Mouse (Mus musculus): Measurements from ENCODE around the gene Ttll4. TPM values are rescaled to one million over a fixed set of nuclear protein-coding genes. Genes with fewer than 3 reads are reported as not detected.

Ttll4 gene
- 10 to 100 TPM; 11.1 to 70.9 (median 39.0) TPM for total RNA-seq (2018; cell fraction: chromatin; rRNA removed)
- 1 to 10 TPM; 1.9 to 7.2 (median 3.8) TPM for total RNA-seq (2018; cell fraction: cytosol; rRNA removed)
- 10 to 100 TPM in 20 of 26 experiments, 1 to 10 TPM in 6; 8.0 to 42.4 (median 19.6) TPM for total RNA-seq (2018; cell fraction: nucleus; rRNA removed)
- polyA plus RNA-seq (2018): 3.0 to 5.5 TPM (median 3.7 TPM) in 3 replicates

GRCm38 (mm10) chr1:74661448-74662195 lies at the start of gene Ttll4:
Ttll4 (plus strand) TSS chr1:74661745.
- peaks cover 11% of the 10 kb centered on the region; the same call in 1 of the 2 replicates for H3K79me2 ChIP-seq (ENCODE audit: inconsistent target)
- under 1% methylated on average over 62 of the region's 66 CpGs for WGBS (ENCODE audit: missing documents)
- peak within 1 kb of the TSS; percentile 65 for H3K4me3 ChIP-seq (ENCODE audit: inconsistent target)
- H3K27ac ChIP-seq: 0 out of 2 replicates have a peak within 1 kb of the TSS, but pooled peaks have one; percentile 24
- H3K36me3 ChIP-seq (ENCODE audit: inconsistent target): no peaks in the 10 kb centered on the region

GRCm38 (mm10) chr1:74624183-74624582 lies 37.4 kb upstream of the Ttll4 start:
- WGBS (ENCODE audit: missing documents): 100% methylated on average over 1 of the region's 1 CpGs
- Histone ChIP-seq H3K27ac (no peak overlapping the region), H3K36me3 (ENCODE audit: inconsistent target) (no peaks in the 10 kb centered on the region), H3K4me3 (ENCODE audit: inconsistent target) (no peak overlapping the region), H3K79me2 (ENCODE audit: inconsistent target) (no peaks in the 10 kb centered on the region)

- H3K79me2 ChIP-seq (ENCODE audit: inconsistent target): no peaks in the 10 kb centered on the region
- 73% methylated on average over 4 of the region's 4 CpGs for WGBS (ENCODE audit: missing documents)
- no peak overlapping the region for H3K4me3 ChIP-seq (ENCODE audit: inconsistent target)
- no peak overlapping the region for H3K27ac ChIP-seq
- H3K36me3 ChIP-seq (ENCODE audit: inconsistent target): no peaks in the 10 kb centered on the region
Measured at GRCm38 (mm10) chr1:74626076-74626475, 35.5 kb upstream of the Ttll4 start.

- WGBS (ENCODE audit: missing documents): 82% methylated on average over 7 of the region's 7 CpGs
- H3K4me3 ChIP-seq (ENCODE audit: inconsistent target): no peak overlapping the region
- no peaks in the 10 kb centered on the region for H3K36me3 ChIP-seq (ENCODE audit: inconsistent target)
- no peaks in the 10 kb centered on the region for H3K79me2 ChIP-seq (ENCODE audit: inconsistent target)
- no peak overlapping the region for H3K27ac ChIP-seq
Measured at GRCm38 (mm10) chr1:74628001-74628400, 33.5 kb upstream of the Ttll4 start.

DNA sequence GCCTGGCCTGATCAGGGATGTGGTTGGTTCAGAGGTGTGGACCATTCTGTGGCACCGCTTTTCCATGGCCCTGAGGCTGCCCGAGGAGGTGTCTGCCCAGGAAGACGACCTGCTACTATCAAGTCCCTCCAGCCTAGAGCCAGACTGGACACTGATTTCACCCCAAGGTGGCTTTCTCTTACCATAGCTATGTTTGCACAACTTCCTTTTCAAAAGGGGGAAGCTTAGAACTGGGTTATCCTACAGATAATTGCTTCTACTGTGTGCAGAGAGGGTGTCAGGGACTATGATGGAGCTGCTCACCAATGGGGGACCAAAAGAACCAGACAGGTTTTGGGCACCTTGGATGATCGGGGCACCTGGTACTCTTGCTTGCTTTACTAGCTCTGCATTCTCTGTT lies 28.8 kb upstream of the Ttll4 start:
- Histone ChIP-seq H3K4me3 (ENCODE audit: inconsistent target) (no peak overlapping the region), H3K36me3 (ENCODE audit: inconsistent target) (no peaks in the 10 kb centered on the region), H3K27ac (no peak overlapping the region), H3K79me2 (ENCODE audit: inconsistent target) (no peaks in the 10 kb centered on the region)
- WGBS (ENCODE audit: missing documents): 61% methylated on average over 4 of the region's 4 CpGs

DNA sequence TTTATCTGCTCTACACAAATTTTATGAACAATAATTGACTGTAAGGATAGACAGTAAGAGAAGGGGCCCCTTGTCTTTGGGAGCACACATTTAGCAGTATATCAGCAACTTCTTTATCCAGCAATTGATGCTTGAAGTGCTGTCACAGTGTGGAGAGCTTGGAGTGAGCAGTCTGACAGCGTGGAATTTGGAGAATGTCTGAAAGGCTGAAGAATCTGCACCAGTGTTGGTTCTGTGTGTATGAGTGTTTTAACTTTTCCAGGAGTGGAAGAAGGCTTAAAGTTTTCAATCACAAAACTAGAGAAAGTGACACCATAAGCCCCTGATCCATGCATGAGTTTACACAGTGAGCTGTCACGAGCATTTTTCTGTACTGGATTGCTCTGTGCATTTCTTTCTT lies 18.0 kb upstream of the Ttll4 start:
- Histone ChIP-seq H3K27ac (no peak overlapping the region), H3K36me3 (ENCODE audit: inconsistent target) (no peaks in the 10 kb centered on the region), H3K4me3 (ENCODE audit: inconsistent target) (no peak overlapping the region), H3K79me2 (ENCODE audit: inconsistent target) (no peaks in the 10 kb centered on the region)
- WGBS (ENCODE audit: missing documents): 92% methylated on average over 2 of the region's 2 CpGs

GRCm38 (mm10) chr1:74643926-74644325 lies 17.6 kb upstream of the Ttll4 start:
- Histone ChIP-seq H3K4me3 (ENCODE audit: inconsistent target) (no peak overlapping the region), H3K79me2 (ENCODE audit: inconsistent target) (no peaks in the 10 kb centered on the region), H3K27ac (no peak overlapping the region), H3K36me3 (ENCODE audit: inconsistent target) (no peaks in the 10 kb centered on the region)

DNA sequence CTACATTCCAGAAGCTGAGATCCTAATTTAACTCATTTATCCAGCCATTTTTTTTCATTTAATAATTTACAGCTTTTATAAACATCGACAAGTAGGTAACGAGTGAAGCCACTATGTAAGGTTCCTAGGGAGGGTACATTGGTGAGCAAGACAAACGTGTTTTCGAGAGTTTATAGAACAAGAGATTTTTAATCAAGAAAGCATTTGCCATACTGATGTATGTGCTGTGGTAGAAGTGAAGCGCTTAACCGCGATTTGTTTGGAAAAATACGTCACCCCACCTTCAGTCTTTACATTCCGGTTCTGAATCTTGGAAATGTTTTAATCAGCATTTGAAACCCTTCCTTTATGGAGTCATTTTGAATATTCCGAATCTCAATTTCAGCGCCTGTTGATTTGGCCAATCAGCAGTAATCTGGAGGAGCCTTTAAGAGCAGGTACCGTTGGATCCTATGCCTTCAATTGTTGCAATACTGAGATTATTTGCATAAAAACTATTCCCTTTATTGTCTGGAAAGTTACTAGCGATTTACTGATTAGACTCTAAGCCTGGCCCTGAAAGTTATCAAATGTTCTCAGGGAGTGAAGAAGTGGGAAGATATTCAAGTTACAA lies 814 bp downstream of the Ttll4 start:
- Histone ChIP-seq H3K36me3 (ENCODE audit: inconsistent target) (no peaks in the 10 kb centered on the region), H3K4me3 (ENCODE audit: inconsistent target) (peak overlapping the region; percentile 65), H3K27ac (0 out of 2 replicates have a peak overlapping the region, but pooled peaks have one; percentile 24), H3K79me2 (ENCODE audit: inconsistent target) (peaks cover 16% of the 10 kb centered on the region; the same call in 1 of the 2 replicates)
- WGBS (ENCODE audit: missing documents): 9% methylated on average over 9 of the region's 13 CpGs

- WGBS (ENCODE audit: missing documents): 94% methylated on average over 6 of the region's 6 CpGs
- Histone ChIP-seq H3K79me2 (ENCODE audit: inconsistent target) (peaks cover 17% of the 10 kb centered on the region; the same call in 1 of the 2 replicates), H3K4me3 (ENCODE audit: inconsistent target) (no peak overlapping the region), H3K36me3 (ENCODE audit: inconsistent target) (no peaks in the 10 kb centered on the region), H3K27ac (no peak overlapping the region)
Measured at GRCm38 (mm10) chr1:74665153-74665552, 3.6 kb downstream of the Ttll4 start.

- no peaks in the 10 kb centered on the region for H3K36me3 ChIP-seq (ENCODE audit: inconsistent target)
Measured at GRCm38 (mm10) chr1:74668371-74668770, 6.8 kb downstream of the Ttll4 start.

GRCm38 (mm10) chr1:74672731-74673130 lies 11.2 kb downstream of the Ttll4 start:
- no peak overlapping the region for H3K27ac ChIP-seq
- H3K36me3 ChIP-seq (ENCODE audit: inconsistent target): no peaks in the 10 kb centered on the region
- H3K4me3 ChIP-seq (ENCODE audit: inconsistent target): no peak overlapping the region
- 78% methylated on average over 7 of the region's 7 CpGs for WGBS (ENCODE audit: missing documents)
- H3K79me2 ChIP-seq (ENCODE audit: inconsistent target): no peaks in the 10 kb centered on the region

More at GRCm38 (mm10) chr1:74668371-74668770, 6.8 kb downstream of the Ttll4 start:
- WGBS (ENCODE audit: missing documents): 94% methylated on average over 3 of the region's 3 CpGs
- H3K4me3 ChIP-seq (ENCODE audit: inconsistent target): no peak overlapping the region
- H3K79me2 ChIP-seq (ENCODE audit: inconsistent target): peaks cover 10% of the 10 kb centered on the region; the same call in 1 of the 2 replicates
- H3K27ac ChIP-seq: no peak overlapping the region

DNA sequence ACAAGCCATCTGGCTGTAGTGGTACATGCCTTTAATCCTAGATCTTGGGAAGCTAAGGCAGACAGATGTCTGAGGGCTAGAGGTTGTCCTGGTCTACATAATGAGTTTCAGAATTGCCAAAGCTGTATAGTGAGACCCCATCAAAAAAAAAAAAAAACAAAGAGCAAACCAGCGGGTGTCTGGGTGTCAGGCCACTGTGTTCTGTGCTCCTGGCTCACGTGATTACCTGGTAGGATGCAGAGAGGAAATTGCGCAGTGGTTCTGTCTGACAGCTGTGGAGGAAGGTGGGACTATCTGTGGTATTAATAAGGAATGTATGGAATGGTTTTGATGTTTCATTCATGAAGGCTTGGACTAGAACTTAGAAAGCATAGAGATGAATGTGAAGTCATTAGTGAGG lies 15.3 kb downstream of the Ttll4 start:
- WGBS (ENCODE audit: missing documents): 90% methylated on average over 3 of the region's 3 CpGs
- Histone ChIP-seq H3K27ac (no peak overlapping the region), H3K36me3 (ENCODE audit: inconsistent target) (0 out of 2 replicates have a peak, but pooled peaks cover 9% of the 10 kb centered on the region), H3K79me2 (ENCODE audit: inconsistent target) (no peaks in the 10 kb centered on the region), H3K4me3 (ENCODE audit: inconsistent target) (no peak overlapping the region)

DNA sequence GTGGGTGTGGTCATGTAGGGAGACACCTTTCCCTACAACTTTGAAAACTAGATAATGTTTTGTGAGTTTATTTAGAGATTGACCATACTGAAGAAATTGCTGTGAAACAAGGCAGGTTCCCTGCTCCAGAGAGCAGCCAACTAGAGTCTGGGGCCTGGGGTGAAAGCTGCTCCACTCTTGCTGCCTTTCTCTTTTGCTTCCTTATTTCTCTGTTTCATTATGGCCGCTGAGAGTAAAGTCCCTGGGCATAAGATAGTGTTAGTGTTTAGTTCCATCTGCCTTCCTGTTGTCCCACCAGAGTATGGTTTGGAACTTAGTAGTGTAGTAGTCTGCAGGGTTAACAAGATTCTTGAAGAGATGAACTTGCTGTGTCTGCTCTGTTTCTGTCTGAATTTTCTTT lies 16.3 kb downstream of the Ttll4 start:
- WGBS (ENCODE audit: missing documents): 20% methylated on average over 1 of the region's 1 CpGs
- H3K36me3 ChIP-seq (ENCODE audit: inconsistent target): 0 out of 2 replicates have a peak, but pooled peaks cover 9% of the 10 kb centered on the region
- no peaks in the 10 kb centered on the region for H3K79me2 ChIP-seq (ENCODE audit: inconsistent target)
- H3K27ac ChIP-seq: no peak overlapping the region
- no peak overlapping the region for H3K4me3 ChIP-seq (ENCODE audit: inconsistent target)

DNA sequence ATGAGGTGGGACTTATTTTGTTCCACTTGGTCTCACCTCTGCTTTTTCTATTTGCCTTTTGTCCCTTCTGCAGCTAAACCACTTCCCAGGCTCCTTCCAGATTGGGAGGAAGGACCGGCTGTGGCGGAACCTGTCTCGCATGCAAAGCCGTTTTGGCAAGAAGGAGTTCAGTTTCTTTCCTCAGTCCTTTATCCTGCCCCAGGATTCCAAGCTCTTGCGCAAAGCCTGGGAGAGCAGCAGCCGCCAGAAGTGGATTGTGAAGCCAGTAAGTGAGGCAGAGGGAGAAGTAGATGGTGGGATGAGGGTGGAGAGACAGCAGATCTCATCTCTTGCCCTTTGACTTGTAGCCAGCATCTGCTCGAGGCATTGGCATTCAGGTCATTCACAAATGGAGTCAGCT lies 25.6 kb downstream of the Ttll4 start:
- WGBS (ENCODE audit: missing documents): 95% methylated on average over 7 of the region's 7 CpGs
- peaks cover 39% of the 10 kb centered on the region for H3K36me3 ChIP-seq (ENCODE audit: inconsistent target)
- H3K79me2 ChIP-seq (ENCODE audit: inconsistent target): no peaks in the 10 kb centered on the region
- no peak overlapping the region for H3K4me3 ChIP-seq (ENCODE audit: inconsistent target)
- H3K27ac ChIP-seq: no peak overlapping the region

Data from macrophage (primary cell).